Mouse (Mus musculus) G1E-ER4 (cell line): ENCODE data around the gene Asxl1. TPM values are rescaled to one million over a fixed set of nuclear protein-coding genes. Genes with fewer than 3 reads are reported as not detected.

Experiments used
- GATA1 ChIP-seq: IDR thresholded peaks from one replicate; pipeline ENCODE4 v1.8.0; 2012; ENCODE audit warnings: low read length, inconsistent platforms
- polyA plus RNA-seq: library from polyadenylated mRNA; stranded (reverse); fragments of >175 nt; gene quantifications from 2 replicates; pipeline ENCODE4 v1.2.3, GENCODE M21; 2012

Asxl1 gene
- polyA plus RNA-seq, 1 experiment, result 21.3 TPM

- TF ChIP-seq GATA1, result no peak
These were observed 77.5 kb downstream of the Asxl1 start for GRCm38 (mm10) chr2:153423113-153423512.

DNA sequence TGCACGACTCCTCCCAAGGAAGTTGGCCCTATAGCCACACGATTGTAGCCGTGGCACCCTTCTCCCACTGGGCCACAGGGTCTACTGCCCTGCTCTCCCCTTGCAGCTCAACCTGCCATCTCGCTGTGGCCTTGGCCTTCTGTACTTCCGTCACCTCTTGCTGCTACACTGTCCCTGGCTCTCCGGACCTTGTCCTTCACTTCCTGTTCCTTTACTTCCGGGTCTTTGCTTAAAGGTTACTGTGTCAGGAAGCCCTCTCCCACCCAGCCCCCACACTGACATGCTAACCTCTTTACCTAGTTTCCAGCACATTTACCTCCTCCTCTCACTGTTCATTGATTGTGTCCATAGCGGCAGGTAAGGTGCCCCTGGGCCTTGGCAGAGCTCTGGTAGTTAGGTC is 78.9 kb downstream of the Asxl1 start:
- no peak for TF ChIP-seq GATA1

- TF ChIP-seq GATA1, result no peak
These were observed 79.7 kb downstream of the Asxl1 start for GRCm38 (mm10) chr2:153425124-153425844.

GRCm38 (mm10) chr2:153425998-153426670 is 80.5 kb downstream of the Asxl1 start:
- no peak for TF ChIP-seq GATA1

GRCm38 (mm10) chr2:153426931-153427330 is 81.3 kb downstream of the Asxl1 start:
- TF ChIP-seq GATA1, result no peak

DNA sequence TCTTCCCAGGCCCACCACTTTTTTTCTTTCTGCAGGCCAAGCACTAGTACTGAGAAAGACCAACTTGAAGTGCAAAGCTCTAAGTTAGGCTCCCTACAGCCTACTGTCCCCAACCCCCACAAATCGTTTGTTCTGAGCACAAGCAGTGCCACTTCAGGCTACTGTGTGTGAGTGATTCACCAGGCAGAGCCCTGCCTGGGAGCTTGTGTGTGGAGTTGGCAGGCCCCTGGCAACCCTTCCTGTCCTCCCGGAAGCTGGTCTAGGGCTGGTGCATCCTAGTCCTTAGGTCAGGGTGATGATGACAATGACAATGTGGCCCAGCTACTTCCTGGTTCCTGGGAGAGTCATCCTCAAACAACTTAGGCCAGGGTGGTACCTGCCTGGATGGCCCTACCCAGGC is 82.9 kb downstream of the Asxl1 start:
- no peak for TF ChIP-seq GATA1

DNA sequence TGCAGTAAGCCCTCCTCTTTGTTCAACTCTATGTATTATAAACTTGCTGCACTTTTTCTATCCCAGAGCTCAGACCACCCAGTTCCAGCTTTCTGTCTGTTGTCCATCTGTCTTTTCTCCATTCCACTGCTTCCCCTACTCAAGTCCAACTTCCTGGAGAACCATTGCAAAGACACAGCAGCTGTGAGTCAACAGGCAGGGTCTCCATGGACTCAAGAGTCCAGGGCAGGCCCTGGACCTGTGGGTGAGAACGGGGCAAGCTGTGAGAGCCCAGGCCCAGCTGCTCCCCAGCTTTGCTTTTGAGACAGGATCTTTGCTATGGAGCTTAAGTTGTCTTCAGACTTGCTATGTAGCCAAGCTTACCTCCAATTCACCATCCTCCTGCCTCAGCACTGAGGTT is 84.9 kb downstream of the Asxl1 start:
- no peak for TF ChIP-seq GATA1

DNA sequence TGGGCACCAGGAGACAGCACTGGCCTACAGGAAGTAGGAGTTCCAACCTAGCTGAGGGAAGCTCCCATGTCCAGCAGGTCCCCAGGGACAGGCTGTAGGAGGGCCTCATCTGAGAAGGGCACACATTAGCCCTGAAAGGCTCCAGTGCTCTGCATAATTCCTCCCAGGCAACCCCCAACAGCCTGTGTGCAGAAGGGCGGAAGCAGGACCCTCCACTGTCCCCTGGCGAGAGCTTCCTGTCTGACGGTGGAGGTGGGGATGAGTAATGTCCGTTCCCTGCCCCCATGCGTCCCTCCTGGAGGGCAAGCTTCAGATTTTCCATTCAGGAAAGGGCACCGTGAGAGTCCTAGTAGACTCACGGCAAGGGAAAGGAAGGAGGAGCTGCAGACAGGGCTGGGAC is 86.9 kb downstream of the Asxl1 start:
- no peak for TF ChIP-seq GATA1

GRCm38 (mm10) chr2:153433859-153434258 is 88.2 kb downstream of the Asxl1 start:
- no peak for TF ChIP-seq GATA1

GRCm38 (mm10) chr2:153434880-153435831 is 89.5 kb downstream of the Asxl1 start:
- TF ChIP-seq GATA1, result no peak

DNA sequence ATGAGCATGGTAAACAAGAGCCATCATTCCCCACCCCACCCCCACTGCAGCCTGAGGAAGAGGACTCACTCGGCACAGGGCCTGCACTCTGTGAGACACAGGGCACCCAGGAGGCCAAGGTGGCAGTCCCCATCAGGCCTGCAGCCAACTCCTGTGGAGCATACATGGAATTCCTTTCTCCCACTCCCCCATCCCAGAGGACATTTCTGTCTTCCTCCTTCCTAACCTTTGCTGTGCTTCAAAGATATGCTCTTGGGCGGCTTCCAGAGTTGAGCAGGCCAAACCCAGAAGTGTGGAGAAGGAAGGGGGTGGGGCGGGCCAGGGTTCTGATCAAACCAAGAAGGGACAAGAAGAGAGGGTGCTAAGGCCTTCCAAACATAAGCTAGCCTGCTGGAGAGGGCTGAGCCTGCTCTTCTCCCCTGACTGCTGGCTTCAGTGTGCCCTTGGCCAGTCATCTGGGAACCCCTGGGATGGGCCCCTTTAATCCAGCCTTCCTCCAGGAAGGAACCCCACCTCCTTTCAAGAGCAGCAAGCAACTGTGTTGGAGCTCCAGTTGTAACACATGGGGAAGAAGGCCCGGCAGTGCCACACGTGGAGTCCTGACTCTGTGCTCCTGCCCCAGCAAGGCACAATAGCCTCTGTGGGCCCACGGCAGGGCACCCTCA is 91.1 kb downstream of the Asxl1 start:
- TF ChIP-seq GATA1, result no peak

GRCm38 (mm10) chr2:153437306-153437659 is 91.7 kb downstream of the Asxl1 start:
- TF ChIP-seq GATA1, result no peak

- no peak for TF ChIP-seq GATA1
These were observed 95.1 kb downstream of the Asxl1 start for GRCm38 (mm10) chr2:153440755-153441154.

DNA sequence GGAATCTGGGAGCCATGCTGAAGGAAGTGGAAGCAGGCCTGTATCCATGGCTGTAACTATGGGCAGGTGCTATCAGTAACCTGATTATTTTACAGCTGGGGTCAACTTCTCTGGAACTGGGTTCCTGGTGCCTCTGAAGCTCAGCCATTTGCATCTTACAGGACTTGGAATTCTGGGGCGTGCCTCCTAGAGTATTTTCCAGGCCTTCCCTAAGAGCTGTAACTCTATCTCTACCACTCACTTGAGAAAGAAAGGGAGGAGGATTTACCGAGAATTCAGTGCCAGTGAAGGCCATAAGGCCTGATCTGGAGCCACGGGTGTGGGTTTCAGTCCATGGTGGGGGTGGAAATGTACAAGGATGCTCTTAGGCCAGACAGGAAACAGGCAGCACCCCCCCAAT is 95.6 kb downstream of the Asxl1 start:
- no peak for TF ChIP-seq GATA1

- TF ChIP-seq GATA1, result no peak
These were observed 97.1 kb downstream of the Asxl1 start for GRCm38 (mm10) chr2:153442720-153443119.
